Mouse (Mus musculus) kidney, embryonic 16.5 days (tissue): ENCODE data around the gene Retsat. TPM values are rescaled to one million over a fixed set of nuclear protein-coding genes. Genes with fewer than 3 reads are reported as not detected.

Source experiments
- ATAC-seq: fragments of 200-750 bp; cut with Nextera tagmentation; 2 replicates; pipeline ENCODE4 v1.8.0; 2017; ENCODE audit warnings: moderate TSS enrichment; ENCODE audit not compliant: low FRiP score, low TSS enrichment
- H3K27ac ChIP-seq: fragments of 300-500 bp; sonication (generic); 2 replicates; pipeline ENCODE4 v1.5.1; 2014; ENCODE audit warnings: low read length
- H3K27me3 ChIP-seq: fragments of 300-500 bp; sonication (generic); 2 replicates; pipeline ENCODE4 v1.6.1; 2014; ENCODE audit warnings: low read length, control low read depth, mixed read lengths; ENCODE audit not compliant: insufficient read depth
- H3K36me3 ChIP-seq: fragments of 300-500 bp; sonication (generic); 2 replicates; pipeline ENCODE4 v1.6.1; 2014; ENCODE audit warnings: low read length, control low read depth, mixed read lengths; ENCODE audit not compliant: insufficient read depth
- H3K4me1 ChIP-seq: fragments of 300-500 bp; sonication (generic); 2 replicates; pipeline ENCODE4 v1.6.1; 2014; ENCODE audit warnings: low read length, control low read depth, mixed read lengths; ENCODE audit not compliant: insufficient read depth
- H3K4me2 ChIP-seq: fragments of 300-500 bp; sonication (generic); replicated peaks from 2 replicates; pipeline ENCODE4 v1.6.1; 2014; ENCODE audit warnings: low read depth, low read length
- H3K4me3 ChIP-seq: fragments of 300-500 bp; sonication (generic); 2 replicates; pipeline ENCODE4 v1.5.1; 2014; ENCODE audit warnings: mild to moderate bottlenecking, low read length
- H3K9ac ChIP-seq: fragments of 300-500 bp; sonication (generic); replicated peaks from 2 replicates; pipeline ENCODE4 v1.6.1; 2014; ENCODE audit warnings: low read length
- H3K9me3 ChIP-seq: fragments of 300-500 bp; sonication (generic); 2 replicates; pipeline ENCODE4 v1.6.1; 2016; ENCODE audit warnings: low read length, control low read depth
- WGBS: fragments of 180-500 bp; shearing (Covaris S2); extraction: QIAGEN DNeasy Blood & Tissue Kit; methylation state at CpG from one replicate; pipeline ENCODE4 v1.1.7; 2014; 5-methylcytosine and 5-hydroxymethylcytosine counted together
- polyA plus RNA-seq: library from polyadenylated mRNA; unstranded; fragments of >200 nt; fragmentation: Nextera tagmentation; extraction: Ambion mirVana; gene quantifications from 2 replicates; pipeline ENCODE4 v1.2.1, GENCODE M21; 2015

Gene Retsat
- polyA plus RNA-seq, 1 experiment from 2014 or later: 36.0 TPM

GRCm38 (mm10) chr6:72600771-72601170, 2.5 kb downstream of the Retsat start:
- ATAC-seq: no peak
- H3K4me3 ChIP-seq: no peak overlapping the region
- H3K36me3 ChIP-seq: peaks cover 9% of the 10 kb centered on the region; the same call in 1 of the 2 replicates
- H3K9ac ChIP-seq: no peak overlapping the region
- no peak overlapping the region for H3K4me2 ChIP-seq
- no peaks in the 10 kb centered on the region for H3K27me3 ChIP-seq
- peaks cover 20% of the 10 kb centered on the region for H3K4me1 ChIP-seq
- H3K9me3 ChIP-seq: no peaks in the 10 kb centered on the region
- H3K27ac ChIP-seq: no peak overlapping the region
- WGBS: 87% methylated on average over 12 of the region's 12 CpGs

- ATAC-seq: no peak
- Histone ChIP-seq H3K9me3 (no peaks in the 10 kb centered on the region), H3K4me3 (no peak overlapping the region), H3K9ac (no peak overlapping the region), H3K4me2 (no peak overlapping the region), H3K36me3 (peaks cover 18% of the 10 kb centered on the region), H3K27ac (no peak overlapping the region), H3K27me3 (no peaks in the 10 kb centered on the region), H3K4me1 (peaks cover 20% of the 10 kb centered on the region)
- WGBS: 50% methylated on average over 1 of the region's 1 CpGs
These were observed 3.5 kb downstream of the Retsat start for GRCm38 (mm10) chr6:72601732-72602131.

- Histone ChIP-seq H3K27me3 (no peaks in the 10 kb centered on the region), H3K27ac (no peak overlapping the region), H3K4me2 (no peak overlapping the region), H3K9me3 (no peaks in the 10 kb centered on the region), H3K4me1 (peaks cover 4% of the 10 kb centered on the region), H3K9ac (no peak overlapping the region), H3K36me3 (peaks cover 28% of the 10 kb centered on the region), H3K4me3 (no peak overlapping the region)
- 82% methylated on average over 2 of the region's 2 CpGs for WGBS
- no peak for ATAC-seq
These were observed 5.8 kb downstream of the Retsat start for GRCm38 (mm10) chr6:72604066-72604465.

GRCm38 (mm10) chr6:72607060-72607459, 8.8 kb downstream of the Retsat start:
- H3K27me3 ChIP-seq: no peaks in the 10 kb centered on the region
- H3K9me3 ChIP-seq: no peaks in the 10 kb centered on the region
- no peaks in the 10 kb centered on the region for H3K4me1 ChIP-seq
- H3K36me3 ChIP-seq: peaks cover 51% of the 10 kb centered on the region
- no peak for ATAC-seq
- no peak overlapping the region for H3K9ac ChIP-seq
- 82% methylated on average over 4 of the region's 4 CpGs for WGBS
- no peak overlapping the region for H3K27ac ChIP-seq
- H3K4me3 ChIP-seq: no peak overlapping the region
- no peak overlapping the region for H3K4me2 ChIP-seq

GRCm38 (mm10) chr6:72607676-72608075, 9.4 kb downstream of the Retsat start:
- Histone ChIP-seq H3K27ac (no peak overlapping the region), H3K36me3 (peaks cover 52% of the 10 kb centered on the region), H3K27me3 (no peaks in the 10 kb centered on the region), H3K4me3 (no peak overlapping the region), H3K9ac (no peak overlapping the region), H3K9me3 (no peaks in the 10 kb centered on the region), H3K4me2 (no peak overlapping the region), H3K4me1 (no peaks in the 10 kb centered on the region)
- no peak for ATAC-seq
- 75% methylated on average over 5 of the region's 5 CpGs for WGBS

GRCm38 (mm10) chr6:72608662-72609184, 10.4 kb downstream of the Retsat start:
- Histone ChIP-seq H3K9me3 (no peaks in the 10 kb centered on the region), H3K4me1 (no peaks in the 10 kb centered on the region; the same call in 1 of the 2 replicates), H3K36me3 (peaks cover 52% of the 10 kb centered on the region), H3K27me3 (no peaks in the 10 kb centered on the region), H3K4me3 (no peak overlapping the region), H3K27ac (no peak overlapping the region), H3K4me2 (no peak overlapping the region), H3K9ac (no peak overlapping the region)
- WGBS: 93% methylated on average over 4 of the region's 4 CpGs
- ATAC-seq: no peak

GRCm38 (mm10) chr6:72610261-72610660, 12.0 kb downstream of the Retsat start:
- peaks cover 55% of the 10 kb centered on the region for H3K36me3 ChIP-seq
- H3K4me2 ChIP-seq: no peak overlapping the region
- ATAC-seq: no peak
- H3K27me3 ChIP-seq: no peaks in the 10 kb centered on the region
- H3K9ac ChIP-seq: no peak overlapping the region
- no peak overlapping the region for H3K27ac ChIP-seq
- H3K9me3 ChIP-seq: no peaks in the 10 kb centered on the region
- WGBS: 35% methylated on average over 4 of the region's 4 CpGs
- peaks cover 15% of the 10 kb centered on the region for H3K4me1 ChIP-seq
- H3K4me3 ChIP-seq: no peak overlapping the region

- H3K4me2 ChIP-seq: peak overlapping the region; percentile 69
- ATAC-seq: no peak
- 37% methylated on average over 2 of the region's 2 CpGs for WGBS
- H3K27ac ChIP-seq: no peak overlapping the region
- H3K4me1 ChIP-seq: peaks cover 39% of the 10 kb centered on the region
- peaks cover 27% of the 10 kb centered on the region for H3K36me3 ChIP-seq
- no peaks in the 10 kb centered on the region for H3K27me3 ChIP-seq
- no peaks in the 10 kb centered on the region for H3K9me3 ChIP-seq
- H3K4me3 ChIP-seq: peak overlapping the region; percentile 77
- H3K9ac ChIP-seq: peak overlapping the region; percentile 83
These were observed 16.9 kb downstream of the Retsat start for GRCm38 (mm10) chr6:72615151-72615550.

GRCm38 (mm10) chr6:72615561-72616375, 17.5 kb downstream of the Retsat start:
- H3K9me3 ChIP-seq: no peaks in the 10 kb centered on the region
- 22% methylated on average over 25 of the region's 25 CpGs for WGBS
- no peak overlapping the region for H3K27ac ChIP-seq
- H3K4me2 ChIP-seq: peak overlapping the region; percentile 69
- ATAC-seq: no peak
- H3K27me3 ChIP-seq: no peaks in the 10 kb centered on the region
- peaks cover 41% of the 10 kb centered on the region for H3K4me1 ChIP-seq
- H3K36me3 ChIP-seq: peaks cover 23% of the 10 kb centered on the region
- H3K4me3 ChIP-seq: peak overlapping the region; percentile 77
- peak overlapping the region; percentile 83 for H3K9ac ChIP-seq

- ATAC-seq: peak; percentile 97
These were observed 18.5 kb downstream of the Retsat start, which contains the start of gene Tgoln1 for GRCm38 (mm10) chr6:72616643-72617288. Gene Tgoln1 (minus strand): TSS chr6:72617000.

More at GRCm38 (mm10) chr6:72616643-72617288, 18.5 kb downstream of the Retsat start, which contains the start of gene Tgoln1:
- Histone ChIP-seq H3K4me1 (peaks cover 41% of the 10 kb centered on the region), H3K9ac (peak within 1 kb of the TSS; percentile 87), H3K9me3 (no peaks in the 10 kb centered on the region), H3K27me3 (no peaks in the 10 kb centered on the region), H3K36me3 (peaks cover 13% of the 10 kb centered on the region), H3K4me2 (peak within 1 kb of the TSS; percentile 78), H3K27ac (peak within 1 kb of the TSS; percentile 92), H3K4me3 (peak within 1 kb of the TSS; percentile 77)
- WGBS: under 1% methylated on average over 39 of the region's 41 CpGs
